Mouse (Mus musculus) liver, adult 2 months (tissue): ENCODE measurements at regions not wholly inside any gene's neighbourhood (a gene's known extent, or its start where the extent isn't known, plus 50 kb on each side); places are given as distances from the start of the nearest gene placed in this dataset.

Source experiments
- CTCF ChIP-seq: fragments of 200-500 bp; IDR thresholded peaks from 2 replicates; pipeline ENCODE4 v1.5.1; 2011; ENCODE audit warnings: low read depth, low read length, control low read depth
- POLR2A ChIP-seq: fragments of 200-500 bp; IDR thresholded peaks from 2 replicates; pipeline ENCODE4 v1.6.1; 2011; ENCODE audit warnings: low read length, control low read depth; ENCODE audit not compliant: insufficient read depth; ENCODE audit errors: extremely low read depth

DNA sequence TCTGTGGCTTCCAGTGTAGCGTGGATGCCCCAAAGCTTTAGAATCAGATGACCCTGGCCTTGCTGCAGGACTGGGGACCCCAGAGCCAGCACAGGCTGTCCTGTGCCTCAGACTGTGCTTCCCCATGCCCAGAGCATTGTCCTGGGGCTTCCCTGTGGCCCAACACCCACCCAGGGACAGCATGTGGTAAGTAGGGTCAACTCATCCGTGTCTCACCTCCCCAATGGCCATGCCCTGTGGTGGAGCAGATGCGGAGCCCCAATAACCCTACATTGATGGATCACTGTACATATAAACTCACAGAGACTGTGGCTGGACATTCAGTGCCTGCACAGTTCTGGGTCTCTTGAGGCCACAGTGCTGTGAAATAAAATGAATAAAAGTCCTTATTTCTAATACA lies 726.1 kb downstream of the Tlr4 start:
- TF ChIP-seq CTCF (no peak), POLR2A (no peak)
